Mouse (Mus musculus): ENCODE measurements around the gene Rangap1. TPM values are rescaled to one million over a fixed set of nuclear protein-coding genes. Genes with fewer than 3 reads are reported as not detected.

Gene Rangap1
- polyA plus RNA-seq, 1 experiment from 2014 or later: 121 TPM

DNA sequence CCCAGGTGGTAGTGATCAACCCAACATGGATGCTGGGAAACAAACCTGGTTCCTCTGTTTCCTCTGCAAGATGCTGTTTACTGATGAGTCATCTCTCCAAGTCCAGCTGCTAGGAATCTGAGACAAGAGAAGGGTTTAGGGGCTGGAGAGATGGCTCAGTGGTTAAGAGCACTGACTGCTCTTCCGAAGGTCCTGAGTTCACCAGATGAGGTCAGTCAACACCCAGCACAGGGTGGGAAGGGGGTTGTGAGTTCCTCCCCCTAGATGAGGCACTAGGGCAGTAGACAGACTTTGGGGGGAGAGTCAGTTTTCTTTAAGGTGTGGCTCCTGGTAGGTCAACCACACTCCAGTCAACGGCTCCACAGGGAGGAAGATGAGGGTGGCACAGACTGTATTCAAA lies 83.6 kb downstream of the Rangap1 start:
- Histone ChIP-seq H3K27me3 (ENCODE audit: control insufficient read depth, insufficient read depth, low read length) (no peaks in the 10 kb centered on the region), H3K9me3 (replicated peaks; ENCODE audit: control insufficient read depth, low read length) (no peaks in the 10 kb centered on the region), H3K9ac (replicated peaks; ENCODE audit: low read length) (no peak overlapping the region), H3K27ac (replicated peaks; ENCODE audit: low read depth, low read length) (no peak overlapping the region), H3K4me3 (ENCODE audit: low read depth, low read length) (no peak overlapping the region), H3K4me1 (ENCODE audit: control insufficient read depth, insufficient read depth, low read length) (0 out of 2 replicates have a peak, but pooled peaks cover 3% of the 10 kb centered on the region), H3K4me2 (ENCODE audit: low read depth, low read length) (no peak overlapping the region), H3K36me3 (replicated peaks; ENCODE audit: control insufficient read depth, insufficient read depth, low read depth, low read length) (no peaks in the 10 kb centered on the region)
- DNase-seq (ENCODE audit: low spot score): no peak
- no peak for ATAC-seq (replicated peaks; ENCODE audit: insufficient number of reproducible peaks, low FRiP score, low TSS enrichment, low read depth)
- WGBS: 95% methylated on average over 2 of the region's 2 CpGs

Other genes with a start within 250 kb of the Rangap1 start
- 24.5 and 25.0 TPM in 2 replicates for gene Ep300, start 160.2 kb downstream of the Rangap1 start, polyA plus RNA-seq (2014; fragmentation: Nextera tagmentation; extraction: Ambion mirVana)
- 21.3 and 21.7 TPM in 2 replicates for gene L3mbtl2, start 81.6 kb downstream of the Rangap1 start, polyA plus RNA-seq (2014; fragmentation: Nextera tagmentation; extraction: Ambion mirVana)
- 2.6 and 3.0 TPM in 2 replicates for gene Chadl, start 48.2 kb downstream of the Rangap1 start, polyA plus RNA-seq (2014; fragmentation: Nextera tagmentation; extraction: Ambion mirVana)
- gene Zc3h7b, start 473 bp downstream of the Rangap1 start, polyA plus RNA-seq (2014; fragmentation: Nextera tagmentation; extraction: Ambion mirVana): 39.2 and 42.2 TPM in 2 replicates
- gene Tef, start 56.9 kb upstream of the Rangap1 start, polyA plus RNA-seq (2014; fragmentation: Nextera tagmentation; extraction: Ambion mirVana): 11.4 and 13.1 TPM in 2 replicates
- gene Tob2, start 113.3 kb upstream of the Rangap1 start, polyA plus RNA-seq (2014; fragmentation: Nextera tagmentation; extraction: Ambion mirVana): 10.7 and 11.1 TPM in 2 replicates
- 194 and 213 TPM in 2 replicates for gene Phf5a, start 126.4 kb upstream of the Rangap1 start, polyA plus RNA-seq (2014; fragmentation: Nextera tagmentation; extraction: Ambion mirVana)
- 144 and 153 TPM in 2 replicates for gene Aco2, start 126.8 kb upstream of the Rangap1 start, polyA plus RNA-seq (2014; fragmentation: Nextera tagmentation; extraction: Ambion mirVana)
- gene Polr3h, start 180.7 kb upstream of the Rangap1 start, polyA plus RNA-seq (2014; fragmentation: Nextera tagmentation; extraction: Ambion mirVana): 60.3 and 63.5 TPM in 2 replicates
- gene Csdc2, start 191.2 kb upstream of the Rangap1 start, polyA plus RNA-seq (2014; fragmentation: Nextera tagmentation; extraction: Ambion mirVana): 5.5 and 8.4 TPM in 2 replicates
- gene Pmm1, start 215.4 kb upstream of the Rangap1 start, polyA plus RNA-seq (2014; fragmentation: Nextera tagmentation; extraction: Ambion mirVana): 19.9 and 21.3 TPM in 2 replicates
- gene 1700029P11Rik, start 235.0 kb upstream of the Rangap1 start, polyA plus RNA-seq (2014; fragmentation: Nextera tagmentation; extraction: Ambion mirVana): not detected in 2 replicates
- 91.5 and 94.4 TPM in 2 replicates for gene Xrcc6, start 242.3 kb upstream of the Rangap1 start, polyA plus RNA-seq (2014; fragmentation: Nextera tagmentation; extraction: Ambion mirVana)